Mouse (Mus musculus) heart, embryonic 13.5 days (tissue): ENCODE data around the gene E430018J23Rik. TPM values are rescaled to one million over a fixed set of nuclear protein-coding genes. Genes with fewer than 3 reads are reported as not detected.
"Not testable (repeated sequence)": the region's sequence is repeated elsewhere in the genome, so short reads cannot be mapped to it uniquely, and the experiment has no call there.

Experiments
- ATAC-seq: fragments of 200-750 bp; cut with Nextera tagmentation; 2 replicates; pipeline ENCODE4 v1.8.0; 2017; ENCODE audit warnings: moderate TSS enrichment; ENCODE audit not compliant: insufficient number of reproducible peaks, low FRiP score, low TSS enrichment; ENCODE audit errors: extremely low read depth
- H3K27ac ChIP-seq: fragments of 300-500 bp; sonication (generic); replicated peaks from 2 replicates; pipeline ENCODE4 v1.5.1; 2015; ENCODE audit warnings: moderate library complexity, mild to moderate bottlenecking, inconsistent platforms
- H3K27me3 ChIP-seq: fragments of 300-500 bp; sonication (generic); replicated peaks from 2 replicates; pipeline ENCODE4 v1.6.1; 2015; ENCODE audit warnings: mild to moderate bottlenecking, inconsistent platforms
- H3K36me3 ChIP-seq: fragments of 300-500 bp; sonication (generic); 2 replicates; pipeline ENCODE4 v1.6.1; 2015; ENCODE audit warnings: mild to moderate bottlenecking, inconsistent platforms
- H3K4me1 ChIP-seq: fragments of 300-500 bp; sonication (generic); 2 replicates; pipeline ENCODE4 v1.6.1; 2015; ENCODE audit warnings: inconsistent platforms
- H3K4me2 ChIP-seq: fragments of 300-500 bp; sonication (generic); 2 replicates; pipeline ENCODE4 v1.6.1; 2015; ENCODE audit warnings: inconsistent platforms, mild to moderate bottlenecking, moderate library complexity
- H3K4me3 ChIP-seq: fragments of 300-500 bp; sonication (generic); 2 replicates; pipeline ENCODE4 v1.5.1; 2015; ENCODE audit warnings: moderate library complexity, mild to moderate bottlenecking, inconsistent platforms
- H3K9ac ChIP-seq: fragments of 300-500 bp; sonication (generic); 2 replicates; pipeline ENCODE4 v1.6.1; 2015; ENCODE audit warnings: inconsistent platforms, mild to moderate bottlenecking, moderate library complexity
- H3K9me3 ChIP-seq: fragments of 300-500 bp; sonication (generic); 2 replicates; pipeline ENCODE4 v1.6.1; 2016; ENCODE audit warnings: inconsistent platforms
- WGBS: fragments of 180-500 bp; shearing (Covaris S2); methylation state at CpG from one replicate; pipeline ENCODE4 v1.1.7; 2015; ENCODE audit warnings: mixed read lengths; 5-methylcytosine and 5-hydroxymethylcytosine counted together
- polyA plus RNA-seq: library from polyadenylated mRNA; unstranded; fragments of >200 nt; fragmentation: Nextera tagmentation; extraction: Ambion mirVana; gene quantifications from 2 replicates; pipeline ENCODE4 v1.2.1, GENCODE M21; 2015

The E430018J23Rik gene
- 4.3 and 4.9 TPM in 2 replicates for polyA plus RNA-seq

GRCm38 (mm10) chr7:127393157-127393943 lies at the start of gene E430018J23Rik:
Gene E430018J23Rik, minus strand, starts transcription at chr7:127393629.
- peak; percentile 86 for ATAC-seq
- Histone ChIP-seq H3K4me3 (peak within 1 kb of the TSS; percentile 77), H3K27me3 (peaks cover 8% of the 10 kb centered on the region), H3K27ac (peak within 1 kb of the TSS; percentile 92), H3K9ac (peak within 1 kb of the TSS; percentile 93), H3K36me3 (peaks cover 14% of the 10 kb centered on the region), H3K9me3 (no peaks in the 10 kb centered on the region), H3K4me2 (peak within 1 kb of the TSS; percentile 85), H3K4me1 (peaks cover 19% of the 10 kb centered on the region)
- WGBS: under 1% methylated on average over 45 of the region's 45 CpGs

- Histone ChIP-seq H3K36me3 (peaks cover 15% of the 10 kb centered on the region), H3K9ac (no peak overlapping the region), H3K4me1 (no peaks in the 10 kb centered on the region), H3K27me3 (peaks cover 2% of the 10 kb centered on the region; the same call in 1 of the 2 replicates), H3K9me3 (peaks cover 9% of the 10 kb centered on the region; the same call in 1 of the 2 replicates), H3K4me2 (no peak overlapping the region), H3K27ac (no peak overlapping the region), H3K4me3 (no peak overlapping the region)
- 79% methylated on average over 3 of the region's 3 CpGs for WGBS
- no peak for ATAC-seq
Measured at GRCm38 (mm10) chr7:127437724-127438123, 44.3 kb upstream of the E430018J23Rik start.

- Histone ChIP-seq H3K4me3 (no peak overlapping the region), H3K4me1 (no peaks in the 10 kb centered on the region), H3K36me3 (no peaks in the 10 kb centered on the region), H3K27me3 (peaks cover 13% of the 10 kb centered on the region; the same call in 1 of the 2 replicates), H3K4me2 (no peak overlapping the region), H3K9me3 (peaks cover 9% of the 10 kb centered on the region; the same call in 1 of the 2 replicates), H3K27ac (no peak overlapping the region), H3K9ac (no peak overlapping the region)
- 86% methylated on average over 4 of the region's 4 CpGs for WGBS
- no peak for ATAC-seq
Measured at GRCm38 (mm10) chr7:127435206-127435605, 41.8 kb upstream of the E430018J23Rik start.

GRCm38 (mm10) chr7:127426354-127426753 lies 32.9 kb upstream of the E430018J23Rik start:
- ATAC-seq: no peak

GRCm38 (mm10) chr7:127425911-127426310 lies 32.5 kb upstream of the E430018J23Rik start:
- Histone ChIP-seq H3K9me3 (no peaks in the 10 kb centered on the region), H3K4me1 (peaks cover 12% of the 10 kb centered on the region), H3K36me3 (no peaks in the 10 kb centered on the region), H3K4me2 (no peak overlapping the region), H3K27me3 (peaks cover 26% of the 10 kb centered on the region), H3K27ac (no peak overlapping the region), H3K4me3 (no peak overlapping the region), H3K9ac (no peak overlapping the region)
- WGBS: 72% methylated on average over 2 of the region's 2 CpGs
- ATAC-seq: no peak

More at GRCm38 (mm10) chr7:127426354-127426753, 32.9 kb upstream of the E430018J23Rik start:
- Histone ChIP-seq H3K4me3 (no peak overlapping the region), H3K9me3 (no peaks in the 10 kb centered on the region), H3K4me1 (peaks cover 7% of the 10 kb centered on the region), H3K9ac (no peak overlapping the region), H3K4me2 (no peak overlapping the region), H3K36me3 (no peaks in the 10 kb centered on the region), H3K27me3 (peaks cover 26% of the 10 kb centered on the region), H3K27ac (0 out of 2 replicates have a peak overlapping the region, but pooled peaks have one; percentile 32)
- WGBS: 37% methylated on average over 3 of the region's 3 CpGs

GRCm38 (mm10) chr7:127425291-127425690 lies 31.9 kb upstream of the E430018J23Rik start:
- Histone ChIP-seq H3K4me1 (peaks cover 17% of the 10 kb centered on the region), H3K9ac (no peak overlapping the region), H3K27ac (no peak overlapping the region), H3K4me3 (no peak overlapping the region), H3K27me3 (peaks cover 21% of the 10 kb centered on the region), H3K36me3 (no peaks in the 10 kb centered on the region), H3K4me2 (no peak overlapping the region), H3K9me3 (no peaks in the 10 kb centered on the region)
- no peak for ATAC-seq
- WGBS: 77% methylated on average over 3 of the region's 3 CpGs

GRCm38 (mm10) chr7:127422247-127422646 lies 28.8 kb upstream of the E430018J23Rik start:
- WGBS: 1% methylated on average over 15 of the region's 15 CpGs
- Histone ChIP-seq H3K27ac (no peak overlapping the region), H3K4me3 (peak overlapping the region; percentile 63), H3K27me3 (peaks cover 21% of the 10 kb centered on the region), H3K9ac (peak overlapping the region; percentile 82), H3K36me3 (peaks cover 19% of the 10 kb centered on the region), H3K4me2 (peak overlapping the region; percentile 97), H3K4me1 (peaks cover 17% of the 10 kb centered on the region), H3K9me3 (no peaks in the 10 kb centered on the region)
- ATAC-seq: no peak

GRCm38 (mm10) chr7:127421388-127422191 lies 28.2 kb upstream of the E430018J23Rik start, which contains the start of gene Zfp688:
Gene Zfp688, minus strand, starts transcription at chr7:127422068.
- ATAC-seq: peak; percentile 82
- peak within 1 kb of the TSS; percentile 63 for H3K4me3 ChIP-seq
- H3K27ac ChIP-seq: 0 out of 2 replicates have a peak within 1 kb of the TSS, but pooled peaks have one; percentile 33
- peaks cover 19% of the 10 kb centered on the region for H3K36me3 ChIP-seq
- H3K27me3 ChIP-seq: peaks cover 21% of the 10 kb centered on the region
- peak within 1 kb of the TSS; percentile 97 for H3K4me2 ChIP-seq
- H3K4me1 ChIP-seq: peaks cover 17% of the 10 kb centered on the region
- no peaks in the 10 kb centered on the region for H3K9me3 ChIP-seq
- peak within 1 kb of the TSS; percentile 82 for H3K9ac ChIP-seq
- under 1% methylated on average over 48 of the region's 48 CpGs for WGBS

- ATAC-seq: no peak
- 58% methylated on average over 2 of the region's 2 CpGs for WGBS
- no peaks in the 10 kb centered on the region for H3K9me3 ChIP-seq
- H3K27me3 ChIP-seq: no peaks in the 10 kb centered on the region
- H3K36me3 ChIP-seq: no peaks in the 10 kb centered on the region
- H3K4me3 ChIP-seq: no peak overlapping the region
- H3K27ac ChIP-seq: no peak overlapping the region
- no peak overlapping the region for H3K9ac ChIP-seq
- no peak overlapping the region for H3K4me2 ChIP-seq
- no peaks in the 10 kb centered on the region for H3K4me1 ChIP-seq
Measured at GRCm38 (mm10) chr7:127411418-127411817, 18.0 kb upstream of the E430018J23Rik start.

GRCm38 (mm10) chr7:127406002-127406987 lies 12.9 kb upstream of the E430018J23Rik start, which contains the start of gene Zfp764:
Gene Zfp764, minus strand, starts transcription at chr7:127406822.
- Histone ChIP-seq H3K9ac (peak within 1 kb of the TSS; percentile 89), H3K4me2 (peak within 1 kb of the TSS; percentile 94), H3K4me3 (peak within 1 kb of the TSS; percentile 70), H3K27ac (peak within 1 kb of the TSS; percentile 65)
- WGBS: 6% methylated on average over 40 of the region's 40 CpGs
- H3K9me3 ChIP-seq, H3K27me3 ChIP-seq, H3K36me3 ChIP-seq, H3K4me1 ChIP-seq: not testable (repeated sequence)
- peak; percentile 73 for ATAC-seq
